Mouse (Mus musculus): ENCODE data around the gene Dmrt3. TPM values are rescaled to one million over a fixed set of nuclear protein-coding genes. Genes with fewer than 3 reads are reported as not detected.

The Dmrt3 gene
- total and polyA plus RNA-seq, 2 experiments, result not detected

DNA sequence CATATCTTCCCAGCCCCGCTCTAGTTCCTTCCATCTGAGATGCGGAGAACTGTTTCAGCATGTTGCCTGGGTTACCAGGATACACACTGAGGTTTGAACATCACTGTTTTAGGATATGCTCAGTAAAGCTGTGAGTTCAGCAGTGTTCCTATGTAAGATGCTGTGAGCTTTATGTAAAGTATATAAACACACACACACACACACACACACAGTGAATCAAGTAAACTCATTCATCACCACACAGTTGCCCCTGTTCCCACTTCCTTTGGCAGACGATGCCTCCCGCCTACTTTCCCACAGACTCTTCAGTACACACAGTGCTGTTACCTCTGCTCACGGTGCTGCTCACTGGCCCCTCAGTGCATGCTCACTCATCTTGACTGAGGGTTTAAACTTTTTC is 42.5 kb downstream of the Dmrt3 start:
- DNase-seq (ENCODE audit: extremely low read depth, low read depth, low spot score), result no peak
- no peaks in the 10 kb centered on the region for H3K27me3 ChIP-seq (ENCODE audit: control insufficient read depth, insufficient read depth, low read length)
- WGBS, result 80% methylated on average over 5 of the region's 5 CpGs
- no peak overlapping the region for H3K4me3 ChIP-seq (ENCODE audit: insufficient read depth, low read depth, low read length)
- H3K79me2 ChIP-seq (ENCODE audit: control insufficient read depth, insufficient read depth, low read length), result no peaks in the 10 kb centered on the region
- H3K27ac ChIP-seq (replicated peaks; ENCODE audit: insufficient read depth, low read depth, low read length), result no peak overlapping the region
- H3K36me3 ChIP-seq (ENCODE audit: control insufficient read depth, insufficient read depth, low read length), result no peaks in the 10 kb centered on the region
- no peak for TF ChIP-seq POLR2A (IDR thresholded peaks at IDR 0.05; ENCODE audit: extremely low read depth, insufficient read depth, low read length)
- no peak for TF ChIP-seq CTCF (IDR thresholded peaks at IDR 0.05; ENCODE audit: low read depth, low read length)
- no peak overlapping the region for H3K9ac ChIP-seq (ENCODE audit: low read depth, low read length)
- H3K4me1 ChIP-seq (ENCODE audit: control insufficient read depth, insufficient read depth, low read length), result no peaks in the 10 kb centered on the region

DNA sequence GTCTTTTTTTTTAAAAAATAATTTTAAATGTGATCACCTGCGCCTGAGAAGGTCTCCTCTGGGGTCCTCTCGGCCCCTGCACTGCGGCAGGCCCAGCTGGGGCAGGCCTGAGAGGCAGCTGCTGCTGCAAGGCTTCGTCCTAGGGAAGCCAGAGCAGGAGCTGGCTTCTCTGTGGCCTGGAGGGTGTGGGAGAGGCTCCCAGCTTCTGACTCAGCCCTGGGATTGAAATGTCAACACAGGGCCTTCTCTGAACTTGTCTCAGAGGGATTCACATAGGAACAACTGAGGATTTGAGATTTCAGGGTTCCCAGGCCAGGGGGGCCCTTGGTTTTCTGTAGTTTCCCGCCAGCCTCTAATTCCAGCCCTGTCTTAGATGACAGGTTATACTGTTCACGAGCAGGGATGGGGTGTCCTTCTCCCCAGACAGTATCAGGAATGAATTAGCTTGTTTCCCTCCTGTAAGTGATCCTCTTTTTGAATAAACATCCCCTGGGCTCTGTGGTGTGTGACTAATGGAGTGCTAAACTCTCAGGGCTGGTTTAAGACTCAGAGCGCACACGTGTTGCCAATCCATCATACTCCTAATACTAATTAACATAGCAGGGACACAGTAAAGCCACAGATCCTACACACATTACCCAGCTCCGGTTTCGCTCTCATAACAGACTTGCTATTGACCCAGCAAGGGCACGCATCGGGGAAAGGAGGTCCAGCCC is 44.1 kb downstream of the Dmrt3 start:
- Histone ChIP-seq H3K27ac (replicated peaks; ENCODE audit: insufficient read depth, low read depth, low read length) (no peak overlapping the region), H3K36me3 (ENCODE audit: control insufficient read depth, insufficient read depth, low read length) (no peaks in the 10 kb centered on the region), H3K9ac (ENCODE audit: low read depth, low read length) (no peak overlapping the region), H3K79me2 (ENCODE audit: control insufficient read depth, insufficient read depth, low read length) (no peaks in the 10 kb centered on the region), H3K27me3 (ENCODE audit: control insufficient read depth, insufficient read depth, low read length) (no peaks in the 10 kb centered on the region), H3K4me1 (ENCODE audit: control insufficient read depth, insufficient read depth, low read length) (no peaks in the 10 kb centered on the region), H3K4me3 (ENCODE audit: insufficient read depth, low read depth, low read length) (no peak overlapping the region)
- DNase-seq (ENCODE audit: extremely low read depth, low read depth, low spot score), result no peak
- TF ChIP-seq CTCF (IDR thresholded peaks at IDR 0.05; ENCODE audit: low read depth, low read length) (no peak), POLR2A (IDR thresholded peaks at IDR 0.05; ENCODE audit: extremely low read depth, insufficient read depth, low read length) (no peak)
- 77% methylated on average over 12 of the region's 12 CpGs for WGBS

- DNase-seq (ENCODE audit: extremely low read depth, low read depth, low spot score), result no peak
- H3K4me3 ChIP-seq (ENCODE audit: insufficient read depth, low read depth, low read length), result no peak overlapping the region
- WGBS, result 12% methylated on average over 30 of the region's 31 CpGs
These were observed 55.6 kb downstream of the Dmrt3 start for GRCm38 (mm10) chr19:25665486-25666339.

GRCm38 (mm10) chr19:25667836-25668235 is 57.7 kb downstream of the Dmrt3 start:
- no peaks in the 10 kb centered on the region for H3K79me2 ChIP-seq (ENCODE audit: control insufficient read depth, insufficient read depth, low read length)
- H3K4me1 ChIP-seq (ENCODE audit: control insufficient read depth, insufficient read depth, low read length), result no peaks in the 10 kb centered on the region
- H3K9ac ChIP-seq (ENCODE audit: low read depth, low read length), result no peak overlapping the region
- H3K27ac ChIP-seq (replicated peaks; ENCODE audit: insufficient read depth, low read depth, low read length), result no peak overlapping the region
- H3K36me3 ChIP-seq (ENCODE audit: control insufficient read depth, insufficient read depth, low read length), result no peaks in the 10 kb centered on the region
- 52% methylated on average over 4 of the region's 4 CpGs for WGBS
- no peak overlapping the region for H3K4me3 ChIP-seq (ENCODE audit: insufficient read depth, low read depth, low read length)
- TF ChIP-seq CTCF (IDR thresholded peaks at IDR 0.05; ENCODE audit: low read depth, low read length) (no peak), POLR2A (IDR thresholded peaks at IDR 0.05; ENCODE audit: extremely low read depth, insufficient read depth, low read length) (no peak)
- no peak for DNase-seq (ENCODE audit: extremely low read depth, low read depth, low spot score)
- H3K27me3 ChIP-seq (ENCODE audit: control insufficient read depth, insufficient read depth, low read length), result peaks cover 10% of the 10 kb centered on the region

More at GRCm38 (mm10) chr19:25665486-25666339, 55.6 kb downstream of the Dmrt3 start:
- no peak for TF ChIP-seq POLR2A (IDR thresholded peaks at IDR 0.05; ENCODE audit: extremely low read depth, insufficient read depth, low read length)
- Histone ChIP-seq H3K79me2 (ENCODE audit: control insufficient read depth, insufficient read depth, low read length) (no peaks in the 10 kb centered on the region), H3K36me3 (ENCODE audit: control insufficient read depth, insufficient read depth, low read length) (no peaks in the 10 kb centered on the region), H3K4me1 (ENCODE audit: control insufficient read depth, insufficient read depth, low read length) (no peaks in the 10 kb centered on the region), H3K27ac (replicated peaks; ENCODE audit: insufficient read depth, low read depth, low read length) (no peak overlapping the region), H3K9ac (ENCODE audit: low read depth, low read length) (no peak overlapping the region), H3K27me3 (ENCODE audit: control insufficient read depth, insufficient read depth, low read length) (peaks cover 7% of the 10 kb centered on the region)

GRCm38 (mm10) chr19:25669593-25670248 is 59.6 kb downstream of the Dmrt3 start:
- Histone ChIP-seq H3K27me3 (ENCODE audit: control insufficient read depth, insufficient read depth, low read length) (peaks cover 16% of the 10 kb centered on the region), H3K4me1 (ENCODE audit: control insufficient read depth, insufficient read depth, low read length) (peaks cover 4% of the 10 kb centered on the region; the same call in 1 of the 2 replicates), H3K9ac (ENCODE audit: low read depth, low read length) (no peak overlapping the region), H3K27ac (replicated peaks; ENCODE audit: insufficient read depth, low read depth, low read length) (no peak overlapping the region), H3K79me2 (ENCODE audit: control insufficient read depth, insufficient read depth, low read length) (no peaks in the 10 kb centered on the region), H3K4me3 (ENCODE audit: insufficient read depth, low read depth, low read length) (no peak overlapping the region), H3K36me3 (ENCODE audit: control insufficient read depth, insufficient read depth, low read length) (no peaks in the 10 kb centered on the region)
- WGBS, result 32% methylated on average over 3 of the region's 3 CpGs
- no peak for DNase-seq (ENCODE audit: extremely low read depth, low read depth, low spot score)
- TF ChIP-seq POLR2A (IDR thresholded peaks at IDR 0.05; ENCODE audit: extremely low read depth, insufficient read depth, low read length), result no peak
- TF ChIP-seq CTCF (IDR thresholded peaks at IDR 0.05; ENCODE audit: low read depth, low read length), result no peak
